Mouse (Mus musculus) left cerebral cortex, postnatal 25 days (tissue): ENCODE data around the gene Zfp879. TPM values are rescaled to one million over a fixed set of nuclear protein-coding genes. Genes with fewer than 3 reads are reported as not detected.

Source experiments
- DNase-seq, 2 experiments: peaks; one replicate each; pipeline ENCODE4 v3.0.0; 2022; ENCODE audit warnings: low spot score in 2 of 2, mixed read lengths in 1 of 2
- intact Hi-C: fragments of 180-260 bp; cut with DNase I; formaldehyde crosslinking; loops from one replicate; pipeline ENCODE4 v1.15.1; 2025
- total RNA-seq, 2 experiments: library from RNA; stranded (reverse); gene quantifications; 2 replicates each; pipeline ENCODE4 v1.2.3; 2021

Zfp879 gene
- total RNA-seq = 1 to 10 TPM; 2.7 to 3.6 TPM

GRCm38 (mm10) chr11:50841023-50841735, at the start of gene Zfp879:
TSS of gene Zfp879 (minus strand) at chr11:50841552.
- peak; percentile 96 to 98 for DNase-seq
- intact Hi-C loops = loop anchor here (2.0 to 5.0 kb wide), 2 partner anchors 46 to 76 kb away; partner anchors contain the start of genes Zfp2 and Zfp454

GRCm38 (mm10) chr11:50887390-50888128, 46.2 kb upstream of the Zfp879 start, which contains the start of gene Zfp454:
TSS of gene Zfp454 (minus strand) at chr11:50887651.
- peak; percentile 96 to 99 for DNase-seq
- intact Hi-C loops = loop anchor here (2.0 to 5.0 kb wide), 4 partner anchors 29 to 60 kb away; partner anchors contain the start of genes Zfp2, Zfp354b, Zfp354c and Zfp879

- no peak for DNase-seq
- intact Hi-C loops = loop anchor here (2.0 to 5.0 kb wide), 4 partner anchors 30 to 60 kb away; partner anchors contain the start of genes Zfp2, Zfp354b, Zfp354c and Zfp879
Observed at GRCm38 (mm10) chr11:50886933-50887293, 45.6 kb upstream of the Zfp879 start.

GRCm38 (mm10) chr11:50886231-50886932, 45.0 kb upstream of the Zfp879 start:
- peak in 1 of 2 experiments; percentile 6 for DNase-seq
- intact Hi-C loops = loop anchor here (2.0 to 5.0 kb wide), 4 partner anchors 30 to 59 kb away; partner anchors contain the start of genes Zfp2, Zfp354b, Zfp354c and Zfp879

- intact Hi-C loops = no loop called here
- no peak for DNase-seq
Observed at GRCm38 (mm10) chr11:50883756-50884155, 42.4 kb upstream of the Zfp879 start.

- DNase-seq = no peak
- intact Hi-C loops = no loop called here
Observed at GRCm38 (mm10) chr11:50878641-50879040, 37.3 kb upstream of the Zfp879 start.

DNA sequence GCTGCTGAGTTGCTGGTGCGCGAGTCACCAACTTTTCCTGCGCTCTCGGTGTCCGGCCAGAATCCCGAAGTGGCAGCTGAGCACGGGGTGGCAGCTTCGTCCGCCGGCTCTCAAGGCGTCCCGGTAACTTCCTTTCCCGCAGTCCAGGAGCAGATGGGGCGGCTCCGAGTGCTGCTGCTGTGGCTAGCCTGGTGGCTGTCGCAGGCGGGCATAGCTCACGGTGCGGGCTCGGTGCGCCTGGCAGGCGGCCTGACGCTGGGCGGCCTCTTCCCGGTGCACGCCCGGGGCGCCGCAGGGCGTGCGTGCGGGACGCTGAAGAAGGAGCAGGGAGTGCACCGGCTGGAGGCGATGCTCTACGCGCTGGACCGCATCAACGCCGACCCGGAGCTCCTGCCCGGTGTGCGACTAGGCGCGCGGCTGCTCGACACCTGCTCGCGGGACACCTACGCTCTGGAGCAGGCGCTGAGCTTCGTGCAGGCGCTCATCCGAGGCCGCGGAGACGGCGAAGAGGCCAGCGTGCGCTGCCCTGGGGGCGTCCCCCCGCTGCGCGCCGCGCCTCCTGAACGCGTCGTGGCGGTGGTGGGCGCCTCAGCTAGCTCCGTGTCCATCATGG, 9.7 kb upstream of the Zfp879 start:
- intact Hi-C loops = no loop called here
- DNase-seq = peak in 1 of 2 experiments; percentile 8

GRCm38 (mm10) chr11:50850177-50850735, 8.9 kb upstream of the Zfp879 start, which contains the start of gene Grm6:
TSS of gene Grm6 (plus strand) at chr11:50850685.
- DNase-seq = no peak
- intact Hi-C loops = no loop called here

- intact Hi-C loops = no loop called here
- no peak for DNase-seq
Observed at GRCm38 (mm10) chr11:50849310-50849709, 8.0 kb upstream of the Zfp879 start.

- intact Hi-C loops = no loop called here
- no peak for DNase-seq
Observed at GRCm38 (mm10) chr11:50848520-50849137, 7.3 kb upstream of the Zfp879 start.

DNA sequence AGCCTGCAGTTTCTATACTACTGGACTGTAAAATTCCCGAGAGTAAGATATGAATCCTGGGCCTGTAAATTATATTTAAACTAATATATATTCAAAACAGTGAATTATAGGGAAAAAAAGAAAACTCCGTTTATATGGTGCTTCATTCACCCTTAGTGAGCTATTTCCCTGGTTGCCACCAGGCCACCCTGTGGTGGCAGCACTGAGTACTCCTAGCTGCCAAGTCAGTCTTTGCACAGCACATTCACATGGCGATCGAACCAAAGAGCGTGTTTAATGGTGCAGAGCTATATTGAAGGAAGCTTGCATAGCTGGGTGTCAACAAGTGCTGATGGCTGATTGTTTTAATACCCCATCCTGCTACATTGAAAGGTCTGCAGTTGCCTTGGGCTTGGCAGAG, 5.7 kb upstream of the Zfp879 start:
- intact Hi-C loops = no loop called here
- DNase-seq = peak in 1 of 2 experiments; percentile 36

GRCm38 (mm10) chr11:50845951-50846350, 4.6 kb upstream of the Zfp879 start:
- intact Hi-C loops = no loop called here
- DNase-seq = no peak

- no peak for DNase-seq
- intact Hi-C loops = no loop called here
Observed at GRCm38 (mm10) chr11:50835727-50836126, 5.6 kb downstream of the Zfp879 start.

- DNase-seq = peak; percentile 87 to 93
- intact Hi-C loops = loop anchor here (5.0 kb wide), 3 partner anchors 60 to 105 kb away; partner anchors contain the start of genes Zfp2, Zfp354b and Zfp454
Observed at GRCm38 (mm10) chr11:50827010-50827953, 14.1 kb downstream of the Zfp879 start, which contains the start of gene Zfp354c. TSS of gene Zfp354c (minus strand) at chr11:50827724.

DNA sequence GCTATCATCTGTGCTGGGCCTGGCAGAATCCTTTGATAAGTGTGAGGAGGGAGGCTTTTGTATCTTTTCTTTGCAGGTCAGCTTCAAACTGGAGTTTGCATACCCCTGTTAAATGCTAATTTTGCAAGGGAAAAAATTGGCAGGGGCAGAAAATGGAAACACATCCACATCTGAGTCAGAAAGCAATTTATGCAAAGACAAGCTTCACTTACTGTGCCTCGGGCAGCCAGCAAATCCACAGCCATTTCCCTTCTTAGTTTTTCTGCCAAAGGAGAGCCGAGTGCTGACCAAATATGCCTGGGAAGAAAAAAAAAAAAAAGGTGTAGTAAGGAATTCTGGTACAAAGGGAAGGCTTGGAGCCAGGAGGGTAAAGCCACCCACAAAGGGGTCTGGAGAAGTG, 15.1 kb downstream of the Zfp879 start:
- intact Hi-C loops = loop anchor here (5.0 kb wide), 3 partner anchors 61 to 106 kb away; partner anchors contain the start of genes Zfp2, Zfp354b and Zfp454
- DNase-seq = peak in 1 of 2 experiments; percentile 43

- intact Hi-C loops = no loop called here
- DNase-seq = no peak
Observed at GRCm38 (mm10) chr11:50814233-50814632, 27.1 kb downstream of the Zfp879 start.

- DNase-seq = no peak
- intact Hi-C loops = no loop called here
Observed at GRCm38 (mm10) chr11:50798836-50799235, 42.5 kb downstream of the Zfp879 start.
